Mouse (Mus musculus): ENCODE measurements around the gene 1700001J03Rik.
"Not testable (repeated sequence)": the region's sequence is repeated elsewhere in the genome, so short reads cannot be mapped to it uniquely, and the experiment has no call there.

Gene 1700001J03Rik

DNA sequence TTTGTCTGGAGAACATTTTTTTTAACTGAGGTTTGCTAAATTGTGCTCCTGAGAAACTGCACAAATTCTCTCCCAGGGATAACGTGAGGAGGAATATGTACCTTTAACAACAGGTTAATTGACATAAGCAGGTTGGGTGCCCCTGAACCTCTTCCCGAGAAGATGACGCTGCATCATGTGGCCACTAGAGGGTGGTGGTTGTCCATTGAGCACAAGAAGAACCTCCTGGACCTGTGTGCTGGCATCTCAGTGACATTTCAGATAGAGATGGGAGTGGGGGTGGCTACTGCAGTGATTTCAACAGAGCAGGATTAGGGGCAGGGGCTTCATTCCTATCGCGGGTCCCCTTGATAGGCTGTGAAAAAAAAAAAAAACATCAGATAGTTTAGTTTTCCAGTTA is 2.3 kb upstream of the 1700001J03Rik start:
- peak; percentile 81 for DNase-seq

DNA sequence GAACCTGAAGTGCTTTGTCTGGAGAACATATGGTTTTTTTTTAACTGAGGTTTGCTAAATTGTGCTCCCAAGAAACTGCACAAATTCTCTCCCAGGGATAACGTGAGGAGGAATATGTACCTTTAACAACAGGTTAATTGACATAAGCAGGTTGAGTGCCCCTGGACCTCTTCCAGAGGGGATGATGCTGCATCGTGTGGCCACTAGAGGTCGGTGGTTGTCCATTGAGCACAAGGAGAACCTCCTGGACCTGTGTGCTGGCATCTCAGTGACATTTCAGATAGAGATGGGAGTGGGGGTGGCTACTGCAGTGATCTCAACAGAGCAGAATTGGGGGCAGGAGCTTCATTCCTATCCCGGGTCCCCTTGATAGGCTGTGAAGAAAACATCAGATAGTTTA is 12.4 kb downstream of the 1700001J03Rik start:
- peak; percentile 59 for DNase-seq

DNA sequence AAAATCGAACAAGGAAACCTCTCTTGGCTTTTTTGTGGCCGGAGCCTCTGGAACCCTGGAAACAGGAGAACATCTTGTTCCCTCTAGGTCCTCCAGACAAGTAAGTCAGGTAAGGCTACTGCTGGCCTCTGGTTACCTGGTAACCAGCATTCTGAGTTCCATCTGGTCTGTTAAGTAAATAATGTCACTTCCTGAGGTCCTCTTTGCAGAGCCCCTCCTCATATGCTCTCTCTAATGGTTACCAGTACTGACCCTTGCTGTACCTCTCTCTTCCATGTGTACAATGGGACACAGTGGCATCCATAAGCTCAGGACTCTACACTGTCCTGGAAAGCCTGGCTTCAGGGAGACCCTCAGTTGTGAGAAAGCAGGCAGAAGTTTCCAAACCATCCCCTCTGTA is 14.5 kb downstream of the 1700001J03Rik start, which contains the start of gene Gm6309:
Gene Gm6309 (minus strand): TSS at position 101 of the 400 bp plus-strand sequence.
- DNase-seq, result not testable (repeated sequence)

DNA sequence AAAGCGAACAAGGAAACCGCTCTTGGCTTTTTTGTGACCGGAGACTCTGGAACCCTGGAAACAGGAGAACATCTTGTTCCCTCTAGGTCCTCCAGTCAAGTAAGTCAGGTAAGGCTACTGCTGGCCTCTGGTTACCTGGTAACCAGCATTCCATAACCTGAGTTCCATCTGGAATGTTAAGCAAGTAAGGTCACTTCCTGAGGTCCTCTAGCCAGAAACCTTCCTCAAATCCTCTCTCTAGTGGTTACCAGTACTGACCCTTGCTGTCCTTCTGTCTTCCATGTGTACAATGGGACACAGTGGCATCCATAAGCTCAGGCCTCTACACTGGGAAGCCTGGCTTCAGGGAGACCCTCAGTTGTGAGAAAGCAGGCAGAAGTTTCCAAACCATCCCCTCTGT is 24.7 kb downstream of the 1700001J03Rik start, which contains the start of gene Gm5565:
Gene Gm5565 (minus strand): TSS at position 101 of the 400 bp plus-strand sequence.
- not testable (repeated sequence) for DNase-seq

DNA sequence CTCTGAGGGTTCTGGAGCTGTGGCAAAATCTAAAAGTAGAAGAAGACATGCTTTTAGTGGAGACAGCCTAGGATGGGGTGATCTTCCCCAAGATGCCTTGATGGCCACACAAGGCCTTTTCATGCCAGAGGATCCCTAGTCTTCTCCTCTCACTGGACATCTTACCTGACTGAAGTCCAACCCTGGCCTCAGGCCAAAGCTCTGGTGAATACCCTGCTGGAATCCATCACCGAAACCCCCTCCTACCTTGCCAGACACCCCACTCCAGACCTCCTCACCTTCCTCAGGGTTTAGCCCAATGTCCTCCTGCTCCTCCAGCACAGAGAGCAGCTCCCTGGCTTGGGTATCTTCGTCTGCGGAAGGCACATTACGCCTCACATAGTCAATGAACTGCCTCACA is 26.8 kb downstream of the 1700001J03Rik start:
- not testable (repeated sequence) for DNase-seq

DNA sequence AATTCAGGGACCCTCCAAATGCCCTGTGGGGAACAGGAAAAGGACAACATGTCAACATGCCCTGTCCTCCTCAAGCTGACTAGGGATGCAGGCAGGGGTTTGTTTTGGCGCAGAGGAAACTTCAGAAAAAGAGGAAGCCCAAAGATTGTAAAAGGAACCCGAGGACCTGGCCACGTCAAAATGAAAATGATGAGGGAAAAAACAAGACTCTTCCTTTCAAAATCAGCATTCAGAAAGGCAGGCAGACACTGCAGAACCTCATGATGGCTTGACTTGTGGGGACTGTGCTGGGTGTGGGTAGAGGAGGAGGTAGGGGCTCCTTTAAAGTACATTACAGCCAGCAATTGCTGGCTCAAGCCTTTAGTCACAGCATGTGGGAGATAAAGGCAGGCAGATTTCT is 34.6 kb downstream of the 1700001J03Rik start:
- no peak for DNase-seq

DNA sequence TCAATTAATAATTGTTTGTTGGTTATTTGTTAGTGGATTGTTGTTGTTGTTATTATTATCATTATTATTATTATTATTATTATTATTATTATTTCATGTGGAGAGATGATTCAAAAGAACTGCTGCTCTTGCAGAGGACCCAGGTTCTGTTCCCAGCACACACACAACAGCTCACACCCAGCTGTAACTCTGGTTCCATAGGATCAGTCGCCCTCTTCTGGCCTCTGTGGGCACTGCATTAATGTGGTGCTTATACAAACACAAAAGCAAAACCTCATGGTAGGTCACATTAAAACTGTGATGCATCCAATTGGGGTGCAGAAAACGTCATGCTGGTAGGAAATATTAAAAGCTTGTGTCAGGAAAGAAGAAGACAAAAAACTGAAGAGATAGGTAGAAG is 37.2 kb downstream of the 1700001J03Rik start:
- no peak for DNase-seq
